25 mouse cellular contexts compared by ENCODE assay signal in the genomic region with DNA sequence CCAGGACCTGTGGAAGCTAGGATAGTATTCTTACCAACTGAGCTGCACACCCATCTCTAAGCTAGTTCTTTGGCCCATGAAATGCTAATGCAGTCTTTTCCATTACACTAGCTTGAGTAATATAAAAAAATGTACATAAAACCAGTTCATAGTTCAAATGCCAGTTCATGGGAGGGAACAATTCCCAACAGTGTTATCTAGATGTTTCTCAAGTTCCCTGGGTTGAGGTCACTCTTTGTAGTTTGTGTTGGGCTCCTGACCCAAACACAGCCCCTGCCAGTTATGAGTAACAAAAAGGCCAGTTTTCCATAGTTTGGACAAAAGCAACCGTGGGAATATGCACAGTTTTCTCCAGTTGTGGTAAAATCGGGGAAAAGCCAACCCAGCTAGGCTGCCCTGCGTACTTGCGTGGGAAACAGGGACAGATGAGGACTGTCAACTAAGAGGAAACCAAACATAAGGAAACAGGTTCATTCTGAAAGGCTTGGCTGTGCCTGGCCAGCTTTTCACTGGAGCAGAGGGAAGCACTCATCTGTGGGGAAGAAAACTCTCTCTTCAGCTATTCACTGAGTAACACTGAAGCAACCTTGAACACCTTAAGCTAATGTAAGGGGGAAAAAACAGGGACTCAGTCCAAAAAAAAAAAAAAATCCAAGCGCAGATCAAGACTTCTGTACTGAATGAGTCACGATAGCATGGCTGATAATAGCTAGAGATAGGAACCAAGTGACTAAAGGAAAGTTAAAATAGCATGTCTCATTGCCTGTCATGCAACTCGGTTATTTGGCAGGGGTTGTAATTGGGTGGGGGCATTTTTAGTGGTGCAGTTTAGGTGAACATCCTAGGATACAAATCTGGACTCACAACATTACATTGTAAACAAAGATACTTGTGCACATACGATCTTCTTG. TPM values are rescaled to one million over a fixed set of nuclear protein-coding genes. Genes with fewer than 3 reads are reported as not detected.
DNase-seq lines count a peak whose midpoint lies in the region; ATAC-seq and TF ChIP-seq lines count a peak whose summit lies in the region.
"Had no signal": no experiment of that assay in that cellular context is flagged by ENCODE, and none has a peak within 500 bp of the region (broad histone marks: within the 10 kb centered on the region; RNA-seq: fewer than 3 reads in every experiment).

No protein-coding gene starts in this region.

- no peak overlapping the region for H3K9ac ChIP-seq in liver, adult 2 months (ENCODE audit: low read depth, low read length)
- no peak overlapping the region for H3K9ac ChIP-seq in liver, embryonic 12.5 days
- H3K9ac ChIP-seq in hindbrain, embryonic 11.5 days (ENCODE audit: low read depth, low read length) = no peak overlapping the region
- H3K9ac ChIP-seq: forebrain, embryonic 15.5 days; liver, embryonic 13.5 days; lung, embryonic 14.5 days; neural tube, embryonic 12.5 days had no signal

- peaks cover 2% of the 10 kb centered on the region; the same call in 1 of the 2 replicates for H3K4me1 ChIP-seq in liver, adult 2 months (ENCODE audit: control insufficient read depth, insufficient read depth, low read length)
- H3K4me1 ChIP-seq in liver, embryonic 12.5 days = no peaks in the 10 kb centered on the region
- H3K4me1 ChIP-seq in small intestine, adult 2 months (ENCODE audit: control insufficient read depth, insufficient read depth, insufficient read length, low read length) = peaks cover 21% of the 10 kb centered on the region; the same call in 1 of the 2 replicates
- H3K4me1 ChIP-seq in hindbrain, embryonic 11.5 days (replicated peaks; ENCODE audit: control insufficient read depth, insufficient read depth, low read length) = no peaks in the 10 kb centered on the region
- H3K4me1 ChIP-seq: forebrain, embryonic 15.5 days; liver, embryonic 13.5 days had no signal

- no peak for TF ChIP-seq CTCF in liver, adult 2 months (IDR thresholded peaks at IDR 0.05; ENCODE audit: low read depth, low read length)
- TF ChIP-seq CTCF in small intestine, adult 2 months (IDR thresholded peaks at IDR 0.05; ENCODE audit: extremely low read depth, insufficient read length, insufficient replicate concordance, low read depth, low read length) = no peak

- no peak for TF ChIP-seq POLR2A in liver, adult 2 months (IDR thresholded peaks at IDR 0.05; ENCODE audit: extremely low read depth, insufficient read depth, low read length)
- no peak for TF ChIP-seq POLR2A in small intestine, adult 2 months (IDR thresholded peaks at IDR 0.05; ENCODE audit: low read depth, low read length)

- DNase-seq in liver, adult 2 months (ENCODE audit: extremely low read depth, low read depth, low spot score) = peak; percentile 68
- DNase-seq in 416B (ENCODE audit: low read depth) (peak; percentile 63), adipocyte (ENCODE audit: low spot score) (peak; percentile 56)
- DNase-seq in hindbrain, embryonic 11.5 days (ENCODE audit: low spot score) = no peak
- DNase-seq: adrenal gland, postnatal 25 days; cerebellum, adult 2 months; cerebellum, postnatal 14 days; heart, postnatal 14 days; kidney, adult 9 months; kidney, postnatal 25 days; liver, embryonic 13.5 days; lung, embryonic 14.5 days; lung, postnatal 14 days; right cerebral cortex, postnatal 4 days; thymus, postnatal 25 days had no signal

- no peaks in the 10 kb centered on the region for H3K79me2 ChIP-seq in liver, adult 2 months (ENCODE audit: control insufficient read depth, insufficient read depth, low read length)

- no peak overlapping the region for H3K27ac ChIP-seq in liver, adult 2 months (replicated peaks; ENCODE audit: insufficient read depth, low read depth, low read length)
- no peak overlapping the region for H3K27ac ChIP-seq in liver, embryonic 12.5 days
- H3K27ac ChIP-seq in small intestine, adult 2 months (ENCODE audit: insufficient read depth, low read depth, low read length) = peak overlapping the region; percentile 98
- H3K27ac ChIP-seq in hindbrain, embryonic 11.5 days (ENCODE audit: low read depth, low read length) = no peak overlapping the region
- H3K27ac ChIP-seq: forebrain, embryonic 15.5 days; hindbrain, embryonic 10.5 days; liver, embryonic 13.5 days; neural tube, embryonic 12.5 days had no signal

- H3K4me2 ChIP-seq in liver, embryonic 12.5 days = no peak overlapping the region
- H3K4me2 ChIP-seq in hindbrain, embryonic 11.5 days (replicated peaks; ENCODE audit: low read depth, low read length) = no peak overlapping the region
- H3K4me2 ChIP-seq: forebrain, embryonic 15.5 days; liver, embryonic 13.5 days; lung, embryonic 14.5 days; neural tube, embryonic 12.5 days had no signal

- 50% methylated on average over 8 of the region's 8 CpGs for WGBS in liver, adult 2 months
- WGBS in liver, embryonic 12.5 days (ENCODE audit: insufficient replicate concordance) = 62% methylated on average over 8 of the region's 8 CpGs
- 35% methylated on average over 8 of the region's 8 CpGs for WGBS in small intestine, adult 2 months
- WGBS in hindbrain, embryonic 11.5 days = 80% methylated on average over 8 of the region's 8 CpGs

- no peak overlapping the region for H3K4me3 ChIP-seq in liver, adult 2 months (ENCODE audit: insufficient read depth, low read depth, low read length)
- no peak overlapping the region for H3K4me3 ChIP-seq in liver, embryonic 12.5 days
- H3K4me3 ChIP-seq in small intestine, adult 2 months (ENCODE audit: low read depth, low read length) = no peak overlapping the region
- no peak overlapping the region for H3K4me3 ChIP-seq in hindbrain, embryonic 11.5 days (ENCODE audit: low read depth, low read length)
- H3K4me3 ChIP-seq: forebrain, embryonic 15.5 days; hindbrain, embryonic 10.5 days; liver, embryonic 13.5 days; neural tube, embryonic 12.5 days had no signal

- H3K36me3 ChIP-seq in liver, adult 2 months (ENCODE audit: control insufficient read depth, insufficient read depth, low read length) = no peaks in the 10 kb centered on the region
- H3K36me3 ChIP-seq in liver, embryonic 12.5 days = no peaks in the 10 kb centered on the region
- H3K36me3 ChIP-seq in small intestine, adult 2 months (ENCODE audit: control insufficient read depth, insufficient read depth, low read length) = no peaks in the 10 kb centered on the region
- no peaks in the 10 kb centered on the region for H3K36me3 ChIP-seq in hindbrain, embryonic 11.5 days (ENCODE audit: control insufficient read depth, insufficient read depth, low read length)
- H3K36me3 ChIP-seq: forebrain, embryonic 15.5 days; hindbrain, embryonic 10.5 days; liver, embryonic 13.5 days; neural tube, embryonic 12.5 days had no signal

- H3K9me3 ChIP-seq in liver, embryonic 12.5 days (replicated peaks) = no peaks in the 10 kb centered on the region
- no peaks in the 10 kb centered on the region for H3K9me3 ChIP-seq in hindbrain, embryonic 11.5 days (ENCODE audit: control insufficient read depth, low read length)
- H3K9me3 ChIP-seq: forebrain, embryonic 15.5 days; hindbrain, embryonic 10.5 days; liver, embryonic 13.5 days; neural tube, embryonic 12.5 days had no signal

- H3K27me3 ChIP-seq in liver, adult 2 months (ENCODE audit: control insufficient read depth, insufficient read depth, low read length) = no peaks in the 10 kb centered on the region
- peaks cover 18% of the 10 kb centered on the region for H3K27me3 ChIP-seq in liver, embryonic 12.5 days (replicated peaks)
- no peaks in the 10 kb centered on the region for H3K27me3 ChIP-seq in small intestine, adult 2 months (ENCODE audit: control insufficient read depth, insufficient read depth, low read length)
- no peaks in the 10 kb centered on the region for H3K27me3 ChIP-seq in hindbrain, embryonic 11.5 days (ENCODE audit: control insufficient read depth, insufficient read depth, low read length)
- H3K27me3 ChIP-seq: CH12.LX; forebrain, embryonic 15.5 days; neural tube, embryonic 12.5 days had no signal

- no peak for ATAC-seq in liver, embryonic 12.5 days
- ATAC-seq in inflammation-experienced regulatory T-cells, adult 6 months = no peak
- no peak for ATAC-seq in hindbrain, embryonic 11.5 days (ENCODE audit: low FRiP score)
- ATAC-seq: forebrain, embryonic 15.5 days; hindbrain, embryonic 16.5 days; intestine, postnatal 0 days; midbrain, embryonic 16.5 days had no signal

RNA-seq across cellular contexts. Expression of gene Ptpn3, which starts 10.9 kb away (rescaled TPM):
- 18.4 and 27.8 TPM in 2 replicates for total RNA-seq in liver, adult 2 months (2014; rRNA removed)
- 11.8 and 12.7 TPM in 2 replicates for polyA plus RNA-seq in liver, adult 2 months (2012; rRNA removed)
- 0.32 and 0.37 TPM in 2 replicates for polyA plus RNA-seq in liver, embryonic 12.5 days (2016; fragmentation: Nextera tagmentation; extraction: Ambion mirVana)
- 8.9 and 15.2 TPM in 2 replicates for polyA plus RNA-seq in small intestine, adult 2 months (2012; rRNA removed)
- 1 to 10 TPM in 2 of 3 experiments, under 1 TPM in 1; 0.98 to 3.4 (median 2.8) TPM for polyA plus RNA-seq in inflammation-experienced regulatory T-cells, adult 6 months (2017; shearing (Covaris generic))
- polyA plus RNA-seq in hindbrain, embryonic 11.5 days (2014; fragmentation: Nextera tagmentation; extraction: Ambion mirVana) = 1.9 and 3.4 TPM in 2 replicates
